Mouse (Mus musculus) liver, embryonic 12.5 days (tissue): ENCODE results near the gene Ugdh. TPM values are rescaled to one million over a fixed set of nuclear protein-coding genes. Genes with fewer than 3 reads are reported as not detected.
A peak's percentile ranks its signal among the peaks of the same experiment; 100 is the strongest.

Experiments used
- ATAC-seq: fragments of 200-750 bp; cut with Nextera tagmentation; 2 replicates; pipeline ENCODE4 v1.8.0; 2017; ENCODE audit warnings: moderate number of reproducible peaks, mild to moderate bottlenecking, moderate library complexity
- H3K27ac ChIP-seq: fragments of 300-500 bp; sonication (generic); 2 replicates; pipeline ENCODE4 v1.5.1; 2016; ENCODE audit warnings: mild to moderate bottlenecking
- H3K27me3 ChIP-seq: fragments of 300-500 bp; sonication (generic); replicated peaks from 2 replicates; pipeline ENCODE4 v1.6.1; 2016; ENCODE audit warnings: mild to moderate bottlenecking, moderate library complexity
- H3K36me3 ChIP-seq: fragments of 300-500 bp; sonication (generic); 2 replicates; pipeline ENCODE4 v1.6.1; 2016; ENCODE audit warnings: mild to moderate bottlenecking, moderate library complexity
- H3K4me1 ChIP-seq: fragments of 300-500 bp; sonication (generic); 2 replicates; pipeline ENCODE4 v1.6.1; 2016
- H3K4me2 ChIP-seq: fragments of 300-500 bp; sonication (generic); 2 replicates; pipeline ENCODE4 v1.6.1; 2016; ENCODE audit warnings: mild to moderate bottlenecking, moderate library complexity
- H3K4me3 ChIP-seq: fragments of 300-500 bp; sonication (generic); 2 replicates; pipeline ENCODE4 v1.5.1; 2016; ENCODE audit warnings: mild to moderate bottlenecking, moderate library complexity
- H3K9ac ChIP-seq: fragments of 300-500 bp; sonication (generic); 2 replicates; pipeline ENCODE4 v1.6.1; 2016; ENCODE audit warnings: mild to moderate bottlenecking, moderate library complexity
- H3K9me3 ChIP-seq: fragments of 300-500 bp; sonication (generic); replicated peaks from 2 replicates; pipeline ENCODE4 v1.6.1; 2016; ENCODE audit warnings: mild to moderate bottlenecking, moderate library complexity
- WGBS: fragments of 180-500 bp; shearing (Covaris S2); methylation state at CpG from one replicate; pipeline ENCODE4 v1.1.7; 2016; ENCODE audit not compliant: insufficient replicate concordance; 5-methylcytosine and 5-hydroxymethylcytosine counted together
- polyA plus RNA-seq: library from polyadenylated mRNA; unstranded; fragments of >200 nt; fragmentation: Nextera tagmentation; extraction: Ambion mirVana; gene quantifications from 2 replicates; pipeline ENCODE4 v1.2.1, GENCODE M21; 2016

Gene Ugdh
- polyA plus RNA-seq, 1 experiment from 2014 or later, result 24.1 TPM

GRCm38 (mm10) chr5:65424215-65424614, 11.5 kb downstream of the Ugdh start:
- Histone ChIP-seq H3K4me3 (no peak overlapping the region), H3K4me2 (no peak overlapping the region), H3K27ac (no peak overlapping the region), H3K4me1 (peaks cover 19% of the 10 kb centered on the region), H3K27me3 (no peaks in the 10 kb centered on the region), H3K9ac (no peak overlapping the region), H3K9me3 (no peaks in the 10 kb centered on the region), H3K36me3 (peaks cover 21% of the 10 kb centered on the region)
- ATAC-seq, result no peak
- WGBS, result 52% methylated on average over 6 of the region's 6 CpGs

DNA sequence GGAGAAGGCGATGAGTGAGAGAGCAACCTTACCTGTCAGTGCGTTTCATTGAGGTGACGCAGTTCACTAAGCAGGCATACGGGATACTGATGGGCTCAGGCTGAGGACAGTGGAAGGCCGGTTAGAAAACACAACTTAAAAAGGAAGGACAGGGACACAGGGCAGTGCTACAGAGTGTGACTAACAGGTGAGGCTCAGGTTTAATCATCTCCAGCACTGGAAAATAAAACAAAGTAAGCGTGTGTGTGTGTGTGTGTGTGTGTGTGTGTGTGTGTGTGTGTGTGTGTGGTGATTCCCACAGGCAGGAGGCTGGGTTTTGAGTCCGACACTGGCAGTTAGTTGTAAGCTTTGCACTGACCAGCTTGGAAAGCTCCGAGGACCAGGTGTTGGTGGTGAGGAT, 12.9 kb downstream of the Ugdh start:
- Histone ChIP-seq H3K27me3 (no peaks in the 10 kb centered on the region), H3K4me3 (no peak overlapping the region), H3K4me2 (no peak overlapping the region), H3K4me1 (peaks cover 23% of the 10 kb centered on the region), H3K9me3 (no peaks in the 10 kb centered on the region), H3K27ac (no peak overlapping the region), H3K9ac (no peak overlapping the region), H3K36me3 (peaks cover 25% of the 10 kb centered on the region)
- no peak for ATAC-seq
- WGBS, result 84% methylated on average over 8 of the region's 8 CpGs

GRCm38 (mm10) chr5:65420822-65421221, 14.9 kb downstream of the Ugdh start:
- no peak overlapping the region for H3K9ac ChIP-seq
- no peaks in the 10 kb centered on the region for H3K9me3 ChIP-seq
- no peaks in the 10 kb centered on the region for H3K27me3 ChIP-seq
- H3K4me3 ChIP-seq, result no peak overlapping the region
- H3K27ac ChIP-seq, result no peak overlapping the region
- peaks cover 35% of the 10 kb centered on the region for H3K4me1 ChIP-seq
- H3K4me2 ChIP-seq, result no peak overlapping the region
- 36% methylated on average over 6 of the region's 6 CpGs for WGBS
- ATAC-seq, result 0 out of 2 replicates have a peak, but pooled peaks have one; percentile 55
- H3K36me3 ChIP-seq, result peaks cover 28% of the 10 kb centered on the region; the same call in 1 of the 2 replicates

- 79% methylated on average over 10 of the region's 10 CpGs for WGBS
- Histone ChIP-seq H3K4me3 (no peak overlapping the region), H3K4me1 (peaks cover 51% of the 10 kb centered on the region), H3K4me2 (no peak overlapping the region), H3K36me3 (peaks cover 28% of the 10 kb centered on the region; the same call in 1 of the 2 replicates), H3K9ac (no peak overlapping the region), H3K9me3 (no peaks in the 10 kb centered on the region), H3K27me3 (no peaks in the 10 kb centered on the region), H3K27ac (no peak overlapping the region)
- ATAC-seq, result no peak
Observed at GRCm38 (mm10) chr5:65419136-65419535, 16.6 kb downstream of the Ugdh start.

- H3K36me3 ChIP-seq, result peaks cover 21% of the 10 kb centered on the region
- whole genome bisulfite sequencing, result 24% methylated on average over 26 of the region's 26 CpGs
- H3K4me1 ChIP-seq, result peaks cover 43% of the 10 kb centered on the region
- H3K4me2 ChIP-seq, result peak overlapping the region; percentile 70
- H3K9me3 ChIP-seq, result no peaks in the 10 kb centered on the region
- H3K4me3 ChIP-seq, result peak overlapping the region; percentile 31
- peak; percentile 96 for ATAC-seq
- no peaks in the 10 kb centered on the region for H3K27me3 ChIP-seq
- peak overlapping the region; percentile 62 for H3K9ac ChIP-seq
- H3K27ac ChIP-seq, result peak overlapping the region; percentile 91
Observed at GRCm38 (mm10) chr5:65415653-65416458, 19.9 kb downstream of the Ugdh start.

- Histone ChIP-seq H3K36me3 (peaks cover 81% of the 10 kb centered on the region), H3K27me3 (no peaks in the 10 kb centered on the region), H3K4me3 (no peak overlapping the region), H3K4me2 (no peak overlapping the region), H3K4me1 (no peaks in the 10 kb centered on the region), H3K9ac (no peak overlapping the region), H3K9me3 (no peaks in the 10 kb centered on the region), H3K27ac (no peak overlapping the region)
- 82% methylated on average over 12 of the region's 12 CpGs for WGBS
- no peak for ATAC-seq
Observed at GRCm38 (mm10) chr5:65407989-65408388, 27.8 kb downstream of the Ugdh start.

DNA sequence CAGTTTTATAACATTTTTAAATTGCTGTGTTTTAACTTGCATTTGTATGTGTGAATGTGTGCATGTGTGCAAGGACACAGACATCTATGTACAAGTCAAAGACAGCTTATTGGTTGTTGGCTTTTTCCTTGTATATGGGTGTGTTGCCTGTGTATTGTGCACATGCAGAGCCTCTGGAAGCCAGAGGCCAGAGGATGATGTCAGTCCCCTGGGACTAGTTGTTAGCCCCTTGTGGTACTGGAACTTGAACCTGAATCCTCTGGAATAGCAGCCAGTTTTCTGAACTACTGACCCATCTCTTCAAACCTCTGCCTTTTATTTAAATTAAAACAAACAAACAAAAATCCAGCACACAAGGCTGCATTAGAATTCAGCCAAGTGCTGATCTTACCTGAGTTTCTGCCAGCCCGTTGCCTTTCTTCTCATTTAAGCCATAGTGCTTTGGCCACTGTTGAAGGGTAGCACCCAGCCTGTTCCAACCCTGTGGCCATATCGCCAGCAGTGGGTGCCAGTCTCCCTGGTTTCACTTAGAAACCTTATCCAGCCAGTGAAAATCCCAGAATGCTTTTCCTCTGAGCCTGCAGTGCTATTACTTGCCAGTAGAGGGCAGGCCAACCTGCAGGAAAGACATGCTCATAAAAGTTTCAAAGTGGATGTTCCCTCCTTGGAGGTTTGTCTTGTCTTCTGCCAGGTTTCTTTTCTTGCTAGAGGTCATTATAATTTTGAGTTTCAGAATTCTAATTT, 34.3 kb downstream of the Ugdh start:
- Histone ChIP-seq H3K9ac (no peak overlapping the region), H3K36me3 (peaks cover 94% of the 10 kb centered on the region), H3K27ac (no peak overlapping the region), H3K4me3 (no peak overlapping the region), H3K27me3 (no peaks in the 10 kb centered on the region), H3K9me3 (no peaks in the 10 kb centered on the region), H3K4me1 (no peaks in the 10 kb centered on the region), H3K4me2 (no peak overlapping the region)
- 32% methylated on average over 2 of the region's 2 CpGs for WGBS
- ATAC-seq, result peak; percentile 63; the same call in 1 of the 2 replicates

DNA sequence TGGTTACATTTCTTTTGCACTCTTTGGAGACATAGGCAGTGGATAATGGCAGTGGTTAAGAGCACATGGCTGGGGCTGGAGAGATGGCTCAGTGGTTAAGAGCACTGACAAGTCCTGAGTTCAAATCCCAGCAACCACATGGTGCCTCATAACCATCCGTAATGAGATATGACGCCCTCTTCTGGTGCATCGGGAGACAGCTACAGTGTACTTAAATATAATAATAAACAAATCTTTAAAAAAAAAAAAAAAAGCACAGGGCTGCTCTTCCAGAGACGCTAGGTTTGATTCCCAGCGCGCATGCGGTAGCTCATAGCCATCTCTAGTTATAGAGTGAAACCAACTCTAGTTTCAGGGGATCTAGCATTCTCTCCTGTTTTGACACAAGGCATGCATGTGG, 41.3 kb downstream of the Ugdh start:
- 81% methylated on average over 7 of the region's 7 CpGs for WGBS

DNA sequence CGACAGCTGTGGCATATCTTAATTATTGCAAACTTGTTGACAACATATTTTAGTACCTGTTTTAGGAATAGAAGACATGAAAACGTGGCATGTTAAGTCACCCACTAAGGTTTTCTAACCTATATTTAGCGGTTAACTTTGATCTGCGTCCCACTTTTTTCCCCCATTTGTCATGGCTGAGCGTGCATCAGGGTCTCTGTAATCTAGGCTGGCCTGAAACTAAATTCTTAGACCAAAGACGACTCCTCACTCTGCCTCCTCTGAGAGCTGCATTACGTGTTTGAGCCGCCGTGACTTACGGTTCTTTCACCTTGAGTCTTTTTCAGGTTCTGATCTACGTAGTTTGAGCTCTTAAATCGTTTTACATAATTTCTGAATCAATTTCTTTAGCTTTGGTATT, 44.0 kb downstream of the Ugdh start:
- WGBS, result 3% methylated on average over 12 of the region's 12 CpGs
- ATAC-seq, result peak; percentile 57; the same call in 1 of the 2 replicates
- Histone ChIP-seq H3K27me3 (no peaks in the 10 kb centered on the region), H3K9me3 (no peaks in the 10 kb centered on the region), H3K4me3 (peak overlapping the region; percentile 87), H3K4me1 (peaks cover 41% of the 10 kb centered on the region), H3K9ac (peak overlapping the region; percentile 84), H3K4me2 (peak overlapping the region; percentile 85), H3K27ac (peak overlapping the region; percentile 87), H3K36me3 (peaks cover 68% of the 10 kb centered on the region)

More for the DNA sequence above, 41.3 kb downstream of the Ugdh start:
- Histone ChIP-seq H3K4me3 (no peak overlapping the region), H3K9me3 (no peaks in the 10 kb centered on the region), H3K9ac (no peak overlapping the region), H3K4me2 (no peak overlapping the region), H3K36me3 (peaks cover 68% of the 10 kb centered on the region), H3K27me3 (no peaks in the 10 kb centered on the region), H3K4me1 (peaks cover 22% of the 10 kb centered on the region), H3K27ac (no peak overlapping the region)
- ATAC-seq, result no peak

DNA sequence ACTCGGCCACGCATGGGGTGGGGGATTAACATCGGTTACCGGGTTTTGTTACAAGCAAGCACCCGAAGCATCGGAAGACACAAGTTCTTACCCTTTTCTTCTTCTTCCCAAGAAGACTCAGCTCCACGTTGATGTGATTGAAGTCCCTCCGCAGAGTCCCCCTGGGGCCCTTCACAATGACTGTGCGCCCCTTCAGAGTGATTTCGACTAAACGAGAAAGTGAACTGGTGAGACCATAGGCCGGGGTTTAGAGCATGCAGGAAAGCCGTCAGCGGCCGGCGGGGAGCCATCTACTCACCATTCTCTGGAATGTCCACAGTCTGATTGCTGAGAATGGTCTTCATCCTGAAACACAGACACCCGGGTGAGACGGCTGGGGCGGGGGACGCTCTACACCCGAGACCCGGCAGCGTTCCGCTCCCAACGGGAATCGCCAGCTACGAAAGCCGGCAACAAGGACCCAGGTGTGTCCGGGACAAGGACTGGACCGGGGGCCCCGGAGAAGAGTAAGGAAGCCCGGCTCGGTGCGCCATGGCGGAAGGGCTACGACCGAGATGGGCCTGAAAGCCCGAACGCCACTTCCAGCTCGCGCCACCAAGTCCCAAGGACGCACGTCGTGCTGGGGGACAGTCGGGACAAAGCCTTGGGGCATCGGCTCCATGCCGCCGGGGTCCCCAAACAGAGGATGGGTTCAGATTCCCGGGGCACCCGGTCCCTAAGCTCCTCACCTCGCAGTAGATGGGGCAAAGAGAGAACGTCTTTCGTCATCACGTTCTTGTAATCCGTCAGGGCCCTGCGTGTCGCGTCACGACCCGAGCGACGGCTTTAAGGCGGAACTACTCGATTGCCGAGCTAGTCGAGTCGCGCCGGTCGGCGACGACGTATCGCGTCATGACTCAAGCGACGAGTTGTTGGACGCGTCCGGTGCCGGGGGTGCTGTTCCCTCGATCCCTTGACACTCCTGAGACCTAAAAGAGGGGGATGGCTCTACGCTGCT, 44.8 kb downstream of the Ugdh start, which contains the start of the genes Rpl9 and Lias:
Rpl9 (minus strand) TSS at position 797 of the 997 bp plus-strand sequence.
Lias (plus strand) TSS at position 850 of the 997 bp plus-strand sequence.
- Histone ChIP-seq H3K27ac (peak within 1 kb of the TSS; percentile 87), H3K9ac (peak within 1 kb of the TSS; percentile 94), H3K27me3 (no peaks in the 10 kb centered on the region), H3K36me3 (peaks cover 60% of the 10 kb centered on the region), H3K4me3 (peak within 1 kb of the TSS; percentile 87), H3K9me3 (no peaks in the 10 kb centered on the region), H3K4me1 (peaks cover 41% of the 10 kb centered on the region), H3K4me2 (peak within 1 kb of the TSS; percentile 85)
- WGBS, result under 1% methylated on average over 83 of the region's 83 CpGs
- peak; percentile 90 for ATAC-seq
